Mouse (Mus musculus) layer of hippocampus, adult 11-12 months (tissue): Measurements from ENCODE around the gene Rnasel.
A peak's percentile ranks its signal among the peaks of the same experiment; 100 is the strongest.

ENCODE experiments used
- DNase-seq: peaks from one replicate; pipeline ENCODE4 v3.0.0; 2022; ENCODE audit warnings: low spot score

Rnasel gene

GRCm38 (mm10) chr1:153749211-153749801 is at the start of gene Rnasel:
Rnasel (plus strand) TSS chr1:153749426.
- DNase-seq, result peak; percentile 57

DNA sequence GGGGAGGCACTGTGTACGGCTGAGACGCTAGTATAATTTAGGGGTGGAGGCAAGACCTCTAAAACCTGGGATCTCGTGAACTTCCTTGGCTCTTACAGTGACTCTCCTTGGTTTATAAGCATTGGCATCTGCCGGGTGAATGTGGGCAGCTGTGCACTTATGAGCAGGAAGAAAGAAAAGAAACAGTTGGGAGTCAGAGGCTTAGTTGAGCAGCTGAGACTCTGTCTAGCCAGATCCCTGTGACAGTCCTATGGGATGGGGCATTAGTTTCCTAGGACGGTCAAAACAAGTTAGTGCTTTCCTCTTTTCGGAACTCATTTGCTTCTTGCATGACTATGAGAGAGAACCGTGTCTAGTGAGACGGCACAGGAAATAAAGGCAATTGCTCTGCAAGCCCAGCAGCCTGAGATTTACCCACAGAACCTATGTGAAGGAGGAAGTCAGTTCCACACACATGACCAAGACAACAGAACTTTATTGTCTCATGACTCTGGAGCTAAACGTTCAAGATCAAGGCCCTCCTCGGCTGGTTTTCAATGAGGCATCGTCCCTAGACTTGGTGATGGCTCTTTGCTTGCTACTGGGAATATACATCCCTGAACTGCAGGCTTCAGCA is 48.7 kb upstream of the Rnasel start:
- DNase-seq, result no peak

DNA sequence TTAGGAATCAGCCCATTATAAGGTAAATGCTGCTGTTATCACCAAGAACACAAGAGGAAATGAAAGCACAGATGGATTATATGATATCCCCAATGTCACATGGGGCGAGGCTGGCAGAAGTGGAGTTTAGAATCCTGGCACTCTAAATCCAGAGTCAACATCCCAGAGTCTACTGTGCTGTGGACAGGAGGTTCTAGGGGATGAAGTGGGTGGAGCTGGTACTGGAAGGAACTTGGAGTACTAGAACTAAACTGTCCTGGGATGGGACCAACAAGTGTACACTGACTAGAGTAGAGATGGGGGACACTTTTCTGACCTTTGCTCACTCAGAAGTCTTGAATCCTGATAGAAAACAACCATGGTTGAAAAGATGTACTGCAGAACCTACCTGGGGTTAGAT is 47.8 kb upstream of the Rnasel start:
- DNase-seq, result no peak

GRCm38 (mm10) chr1:153702166-153702852 is 46.9 kb upstream of the Rnasel start:
- no peak for DNase-seq

DNA sequence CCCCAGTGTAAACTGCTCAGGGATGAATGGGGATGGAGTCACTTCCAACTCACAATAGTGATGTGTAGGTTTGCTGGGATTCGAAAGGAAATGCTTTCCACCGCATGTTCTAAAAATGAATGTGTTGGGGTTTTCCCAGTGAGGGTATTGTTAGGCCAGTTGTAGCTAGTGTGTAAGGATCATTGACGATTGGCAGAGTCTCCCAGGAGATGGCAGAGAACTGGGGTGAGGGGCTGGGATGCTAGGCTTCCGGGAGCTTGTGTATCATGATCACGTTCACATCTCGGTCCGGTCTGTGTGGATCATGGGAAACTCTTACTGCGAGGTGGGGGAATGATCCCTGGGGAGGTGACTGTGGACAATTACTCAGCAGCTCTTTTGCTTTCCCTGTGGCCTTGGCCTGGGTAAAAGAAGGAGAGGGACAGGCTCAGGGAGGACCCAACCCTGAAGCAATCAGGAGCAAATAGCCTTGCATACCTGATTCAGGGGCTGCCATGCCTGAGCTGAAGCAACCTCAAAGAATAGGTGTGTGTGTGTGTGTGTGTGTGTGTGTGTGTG is 46.3 kb upstream of the Rnasel start:
- no peak for DNase-seq

GRCm38 (mm10) chr1:153703445-153703991 is 45.7 kb upstream of the Rnasel start:
- peak; percentile 58 for DNase-seq

DNA sequence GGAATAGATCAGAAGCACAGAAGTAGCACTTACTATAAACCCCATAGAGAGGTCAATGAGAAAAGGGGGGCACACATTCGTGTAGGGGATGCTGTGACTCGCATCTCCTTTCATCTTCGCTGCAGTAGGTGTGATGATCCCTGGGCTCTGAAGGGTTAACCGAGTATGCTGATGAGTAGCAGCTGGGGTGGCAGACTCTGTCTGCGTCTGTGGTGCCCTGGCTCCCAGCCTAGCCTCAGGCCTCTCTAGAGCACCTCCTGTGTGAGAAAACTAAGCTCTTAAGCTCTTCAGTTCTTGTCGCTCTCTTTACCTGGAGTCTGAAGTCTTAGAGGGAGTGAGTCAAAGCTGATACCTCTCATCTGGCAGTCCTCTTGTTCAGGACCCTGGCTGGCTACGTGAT is 45.1 kb upstream of the Rnasel start:
- no peak for DNase-seq

DNA sequence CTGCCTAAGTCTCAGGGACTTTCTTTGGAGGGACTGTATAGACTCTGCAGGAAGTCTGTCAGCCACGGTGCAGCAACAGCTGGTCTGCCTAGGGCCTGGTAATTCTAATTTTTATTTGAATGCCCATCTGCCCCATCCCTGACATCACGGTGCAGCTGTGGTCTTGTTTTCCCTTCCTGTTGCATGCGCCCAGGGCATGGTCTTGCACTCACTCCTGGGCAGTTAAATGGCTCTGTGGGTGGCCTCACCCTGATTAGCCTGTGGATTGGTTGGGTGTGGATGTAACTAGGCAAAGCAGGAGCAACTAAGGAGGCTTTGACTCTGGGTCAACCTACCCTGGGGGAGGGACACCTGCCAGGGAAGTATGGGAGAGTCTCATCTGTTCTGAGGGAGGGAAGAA is 44.2 kb upstream of the Rnasel start:
- DNase-seq, result no peak

- no peak for DNase-seq
Measured at GRCm38 (mm10) chr1:153708626-153709025, 40.6 kb upstream of the Rnasel start.

DNA sequence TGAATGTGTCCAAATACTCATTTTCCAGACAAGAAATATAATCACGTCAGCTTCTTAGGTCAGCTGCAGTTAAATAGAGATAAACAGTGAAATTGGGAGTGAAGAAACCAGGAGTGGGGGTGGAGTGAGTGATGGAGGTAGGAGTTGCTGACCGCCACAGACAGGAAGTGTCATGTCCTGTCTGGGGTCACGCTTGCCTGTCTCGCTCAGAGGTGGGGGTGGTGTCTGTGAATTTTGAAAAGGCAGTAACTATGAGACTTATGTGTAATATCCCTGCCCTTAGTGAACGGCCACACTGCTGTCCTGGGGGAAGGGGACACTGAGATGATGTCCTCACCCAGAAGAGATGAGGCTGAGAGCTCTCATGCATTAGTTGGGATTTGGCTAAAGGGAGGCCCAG is 39.8 kb upstream of the Rnasel start:
- DNase-seq, result no peak

DNA sequence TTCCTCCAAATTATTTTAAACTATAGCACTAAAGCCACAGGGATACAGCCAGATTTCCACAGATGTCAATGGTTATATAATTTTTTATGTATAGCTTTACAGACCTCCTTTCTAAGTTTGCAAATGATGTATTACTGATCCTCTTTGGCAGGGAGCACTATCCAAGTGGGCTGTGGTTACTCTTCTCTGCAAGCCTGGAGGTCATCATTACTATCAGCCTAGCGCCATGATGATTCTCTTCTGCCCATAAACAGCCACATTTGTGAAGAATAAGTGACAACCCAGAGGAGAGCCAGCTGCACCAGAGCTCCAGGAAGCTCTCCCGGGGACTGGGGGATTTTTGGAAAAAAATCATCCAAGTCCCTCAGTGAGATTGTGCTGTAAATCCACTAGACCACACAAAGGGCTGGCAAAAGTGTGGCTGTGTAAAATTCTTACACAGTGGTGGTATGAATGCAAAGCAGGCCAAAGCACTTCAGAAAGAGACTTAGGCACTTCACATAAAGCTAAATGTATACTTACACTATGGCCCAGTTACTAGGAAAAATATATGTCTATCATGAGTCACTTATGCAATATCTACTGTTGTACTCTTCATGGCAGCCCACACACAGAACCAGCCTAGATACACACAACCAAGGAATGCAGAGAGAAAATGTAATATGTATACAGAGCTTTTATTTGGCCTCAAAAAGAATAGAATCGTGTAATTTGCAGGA is 37.5 kb upstream of the Rnasel start:
- DNase-seq, result no peak

GRCm38 (mm10) chr1:153712633-153713032 is 36.6 kb upstream of the Rnasel start:
- DNase-seq, result no peak

DNA sequence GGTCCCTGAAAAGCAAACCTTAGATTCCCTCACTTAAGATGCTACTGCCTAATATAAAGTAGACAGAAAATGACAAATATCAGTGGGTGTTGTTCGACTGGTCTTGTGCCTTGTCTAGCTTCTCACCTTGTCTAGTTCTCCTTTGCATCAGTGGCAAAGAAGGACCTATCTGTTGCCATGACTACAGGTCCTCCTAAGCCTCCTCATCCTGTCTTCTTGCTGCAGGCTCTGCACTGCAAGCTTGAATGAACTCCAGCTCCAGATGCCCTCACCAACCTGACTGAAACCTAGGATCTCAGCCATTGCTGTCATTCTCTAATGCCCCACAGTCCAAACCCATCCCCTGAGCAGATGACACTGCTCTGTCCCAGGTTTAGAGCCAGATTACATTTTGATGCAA is 31.2 kb upstream of the Rnasel start:
- no peak for DNase-seq

GRCm38 (mm10) chr1:153720935-153721334 is 28.3 kb upstream of the Rnasel start:
- no peak for DNase-seq

DNA sequence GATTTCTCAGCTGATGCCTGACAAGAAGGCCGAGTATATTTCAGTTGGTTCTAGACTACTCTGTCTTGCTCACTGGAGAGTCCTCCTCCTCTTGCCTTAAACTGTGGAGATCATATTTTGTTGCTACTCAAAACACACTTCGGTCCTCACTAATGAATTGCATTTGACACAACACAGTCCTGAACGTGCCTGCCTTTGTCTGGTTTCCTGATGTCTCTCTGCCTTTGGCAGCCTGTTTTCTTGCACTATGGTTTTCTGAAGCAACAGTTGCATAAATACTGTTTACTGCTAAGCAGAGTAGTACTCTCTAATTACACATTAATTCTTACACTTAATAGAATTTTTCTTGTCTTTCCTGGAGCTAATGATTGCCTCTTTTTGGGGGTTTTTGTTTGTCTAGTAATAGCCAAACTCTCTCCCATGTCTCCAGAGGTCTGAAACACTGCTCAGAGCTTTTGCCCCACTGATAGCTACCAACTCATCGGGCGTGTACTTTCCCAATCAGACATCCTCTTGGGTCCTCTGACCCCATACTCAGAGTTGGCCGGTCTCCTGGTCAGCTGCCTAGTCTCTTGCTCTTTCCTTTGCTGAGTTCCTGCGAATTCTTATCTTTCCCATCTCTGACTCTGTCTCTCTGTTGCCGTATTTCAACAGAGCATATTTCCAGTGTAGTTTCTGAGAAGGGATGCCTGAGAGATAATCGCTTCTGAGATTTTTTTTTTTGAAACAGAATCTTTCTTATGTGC is 27.5 kb upstream of the Rnasel start:
- DNase-seq, result no peak

GRCm38 (mm10) chr1:153723426-153723825 is 25.8 kb upstream of the Rnasel start:
- no peak for DNase-seq

DNA sequence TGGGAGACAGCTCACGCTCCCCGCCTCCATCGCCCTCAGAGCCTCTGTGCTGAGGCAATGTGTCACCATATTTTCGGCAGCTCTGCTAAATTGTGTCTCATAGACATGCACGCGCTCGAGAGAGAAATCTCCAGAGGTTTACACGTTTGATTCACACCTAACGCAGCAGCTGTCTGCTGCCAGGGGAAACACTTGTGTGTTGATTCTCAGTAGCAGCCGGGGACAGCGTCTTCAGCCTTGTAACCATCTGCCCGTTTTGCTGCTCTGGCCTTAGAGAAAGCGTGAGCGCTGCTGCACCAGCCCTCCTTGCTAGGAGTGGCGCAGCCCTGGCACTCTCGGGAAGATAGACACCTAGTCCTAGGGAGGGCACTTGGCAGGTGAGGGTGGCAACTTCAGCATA is 22.6 kb upstream of the Rnasel start:
- DNase-seq, result no peak

- DNase-seq, result no peak
Measured at GRCm38 (mm10) chr1:153729806-153730205, 19.4 kb upstream of the Rnasel start.

DNA sequence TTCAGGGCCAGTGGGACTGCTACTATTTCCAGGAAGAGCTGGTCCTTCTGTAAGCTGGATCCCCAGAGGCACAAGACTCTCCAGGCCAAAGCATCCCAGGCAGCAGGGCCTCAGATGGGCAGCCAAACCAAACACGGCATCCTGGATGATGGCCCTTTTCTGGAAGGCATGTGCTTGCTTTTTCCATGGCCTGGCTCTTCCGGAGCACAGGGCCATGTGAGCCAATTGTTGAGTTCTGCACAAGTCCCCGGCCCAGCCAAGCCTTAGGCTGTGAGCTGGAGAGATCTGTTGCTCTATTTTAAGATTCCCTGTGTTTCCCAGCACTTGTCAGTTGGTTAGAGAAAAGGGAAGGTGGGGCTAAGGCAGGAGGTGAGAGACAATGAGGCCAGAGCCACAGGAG is 18.6 kb upstream of the Rnasel start:
- DNase-seq, result no peak

DNA sequence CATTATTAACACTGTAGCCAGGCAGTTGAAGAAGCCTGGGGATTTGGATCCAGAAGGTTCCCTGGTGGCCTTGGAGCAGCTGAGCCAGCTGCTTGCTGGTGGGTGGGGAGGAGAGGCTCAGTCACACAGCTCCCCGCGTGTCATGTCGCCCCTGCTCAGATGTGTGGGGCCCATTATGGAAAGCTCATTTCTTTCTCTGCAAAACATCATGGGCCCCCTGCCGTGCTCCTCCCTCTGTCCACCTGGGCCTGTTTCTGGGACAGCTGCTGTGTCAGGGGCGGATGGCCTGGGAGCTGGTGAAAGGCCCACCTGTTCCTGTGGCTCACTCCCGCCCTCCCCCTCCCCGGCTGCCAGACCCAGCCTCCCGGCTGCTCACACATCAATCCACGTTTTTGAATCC is 16.0 kb upstream of the Rnasel start:
- no peak for DNase-seq

GRCm38 (mm10) chr1:153734866-153735265 is 14.4 kb upstream of the Rnasel start:
- DNase-seq, result no peak

GRCm38 (mm10) chr1:153736096-153736495 is 13.1 kb upstream of the Rnasel start:
- DNase-seq, result no peak
